Mouse (Mus musculus): ENCODE measurements around the gene A730061H03Rik.

DNA sequence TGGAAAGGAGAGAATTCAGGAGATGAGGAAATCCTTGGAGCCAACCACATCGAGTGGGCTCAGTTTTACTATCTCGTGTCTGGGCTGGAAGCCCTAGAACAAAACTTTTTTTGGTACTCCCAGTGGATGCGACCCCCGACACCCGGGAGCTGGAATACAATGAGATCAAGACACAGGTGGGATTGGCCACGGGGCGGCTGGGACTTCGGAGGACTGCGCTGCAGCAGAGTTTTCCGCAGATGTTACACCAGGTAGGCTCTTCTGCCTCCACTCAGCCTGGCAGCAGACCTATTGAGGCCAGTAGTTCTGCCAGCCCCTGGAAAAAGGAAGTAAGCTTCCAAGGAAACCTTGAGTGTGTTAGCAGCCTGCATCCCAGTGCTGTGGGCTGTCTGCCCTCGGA, 3.0 kb upstream of the A730061H03Rik start:
- no peak for TF ChIP-seq CTCF (IDR thresholded peaks at IDR 0.05; ENCODE audit: control insufficient read depth, insufficient read depth, low read length)
- no peak for TF ChIP-seq POLR2A (IDR thresholded peaks at IDR 0.05; ENCODE audit: borderline replicate concordance, control insufficient read depth, low read depth, low read length)
